Mouse (Mus musculus) neural tube, embryonic 11.5 days (tissue): ENCODE data around the gene Matn4. TPM values are rescaled to one million over a fixed set of nuclear protein-coding genes. Genes with fewer than 3 reads are reported as not detected.

Experiments
- ATAC-seq: fragments of 200-750 bp; cut with Nextera tagmentation; 2 replicates; pipeline ENCODE4 v1.8.0; 2017; ENCODE audit warnings: moderate number of reproducible peaks, mild to moderate bottlenecking, moderate TSS enrichment, moderate library complexity; ENCODE audit not compliant: insufficient read depth, low FRiP score, low TSS enrichment
- DNase-seq: peaks from one replicate; pipeline ENCODE4 v3.0.0-alpha.2; 2015; ENCODE audit warnings: low spot score
- H3K27ac ChIP-seq: fragments of 300-500 bp; sonication (generic); 2 replicates; pipeline ENCODE4 v1.5.1; 2014; ENCODE audit warnings: low read depth, mild to moderate bottlenecking, low read length
- H3K27me3 ChIP-seq: fragments of 300-500 bp; sonication (generic); 2 replicates; pipeline ENCODE4 v1.6.1; 2014; ENCODE audit warnings: mild to moderate bottlenecking, low read length, mixed read lengths; ENCODE audit not compliant: control insufficient read depth, insufficient read depth
- H3K36me3 ChIP-seq: fragments of 300-500 bp; sonication (generic); 2 replicates; pipeline ENCODE4 v1.6.1; 2014; ENCODE audit warnings: mild to moderate bottlenecking, low read length, moderate library complexity, mixed read lengths; ENCODE audit not compliant: control insufficient read depth, insufficient read depth
- H3K4me1 ChIP-seq: fragments of 300-500 bp; sonication (generic); 2 replicates; pipeline ENCODE4 v1.6.1; 2014; ENCODE audit warnings: low read length, mixed read lengths; ENCODE audit not compliant: control insufficient read depth, insufficient read depth
- H3K4me2 ChIP-seq: fragments of 300-500 bp; sonication (generic); 2 replicates; pipeline ENCODE4 v1.6.1; 2014; ENCODE audit warnings: low read depth, mild to moderate bottlenecking, moderate library complexity
- H3K4me3 ChIP-seq: fragments of 300-500 bp; sonication (generic); 2 replicates; pipeline ENCODE4 v1.5.1; 2014; ENCODE audit warnings: low read depth, low read length
- H3K9ac ChIP-seq: fragments of 300-500 bp; sonication (generic); 2 replicates; pipeline ENCODE4 v1.6.1; 2014; ENCODE audit warnings: mild to moderate bottlenecking, low read length
- H3K9me3 ChIP-seq: fragments of 300-500 bp; sonication (generic); 2 replicates; pipeline ENCODE4 v1.6.1; 2016; ENCODE audit warnings: low read length; ENCODE audit not compliant: control insufficient read depth
- WGBS: fragments of 180-500 bp; shearing (Covaris S2); extraction: QIAGEN DNeasy Blood & Tissue Kit; methylation state at CpG from one replicate; pipeline ENCODE4 v1.1.7; 2014; 5-methylcytosine and 5-hydroxymethylcytosine counted together
- polyA plus RNA-seq: library from polyadenylated mRNA; unstranded; fragments of >200 nt; fragmentation: Nextera tagmentation; extraction: Ambion mirVana; gene quantifications from 2 replicates; pipeline ENCODE4 v1.2.1, GENCODE M21; 2014

Gene Matn4
- polyA plus RNA-seq, 1 experiment from 2014 or later: 0.48 TPM

DNA sequence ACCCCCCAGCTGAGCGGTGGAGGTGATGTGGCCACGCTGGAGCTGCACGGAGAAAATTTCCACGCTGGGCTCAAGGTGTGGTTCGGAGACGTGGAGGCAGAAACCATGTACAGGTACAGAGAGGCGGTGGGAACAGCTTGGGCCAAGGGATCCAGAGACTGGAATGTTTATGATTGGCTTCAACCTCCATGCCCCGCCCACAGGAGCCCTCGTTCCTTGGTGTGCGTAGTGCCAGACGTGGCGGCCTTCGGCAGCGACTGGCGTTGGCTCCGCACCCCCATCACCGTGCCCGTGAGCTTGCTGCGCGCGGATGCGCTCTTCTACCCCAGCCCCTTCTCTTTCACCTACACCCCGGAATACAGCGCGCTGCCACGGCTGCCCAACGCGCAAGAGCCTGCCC lies 9.2 kb upstream of the Matn4 start:
- Histone ChIP-seq H3K27ac (no peak overlapping the region), H3K27me3 (peaks cover 2% of the 10 kb centered on the region; the same call in 1 of the 2 replicates), H3K36me3 (no peaks in the 10 kb centered on the region), H3K4me1 (no peaks in the 10 kb centered on the region), H3K4me2 (peak overlapping the region; percentile 21; the same call in 1 of the 2 replicates), H3K9me3 (no peaks in the 10 kb centered on the region), H3K9ac (no peak overlapping the region), H3K4me3 (no peak overlapping the region)
- DNase-seq: no peak
- no peak for ATAC-seq
- 18% methylated on average over 28 of the region's 28 CpGs for WGBS

DNA sequence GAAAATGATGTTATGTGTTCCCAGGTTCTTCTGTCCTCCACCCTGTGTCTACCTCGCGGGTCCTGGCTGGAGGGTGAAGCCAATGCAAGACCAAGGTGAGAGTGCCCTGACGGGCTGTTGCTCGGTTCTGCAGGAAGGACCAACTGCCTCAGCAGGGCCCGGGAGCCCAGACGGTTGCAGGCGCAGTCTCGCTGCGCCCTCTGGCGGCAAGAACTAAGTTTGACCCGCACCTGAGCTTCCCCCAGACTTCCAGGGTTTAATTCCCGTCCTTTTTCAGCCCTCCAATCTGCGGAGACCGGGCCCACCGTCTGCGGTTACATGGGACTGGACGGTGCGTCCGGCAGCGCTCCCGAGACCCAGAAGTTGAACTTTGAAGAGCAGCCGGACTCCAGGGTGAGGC lies 2.7 kb upstream of the Matn4 start:
- Histone ChIP-seq H3K4me3 (no peak overlapping the region), H3K9me3 (no peaks in the 10 kb centered on the region), H3K27me3 (peaks cover 62% of the 10 kb centered on the region), H3K9ac (no peak overlapping the region), H3K36me3 (no peaks in the 10 kb centered on the region), H3K4me1 (peaks cover 5% of the 10 kb centered on the region; the same call in 1 of the 2 replicates), H3K4me2 (no peak overlapping the region), H3K27ac (no peak overlapping the region)
- WGBS: 2% methylated on average over 22 of the region's 22 CpGs
- DNase-seq (peak; percentile 87), ATAC-seq (no peak)

DNA sequence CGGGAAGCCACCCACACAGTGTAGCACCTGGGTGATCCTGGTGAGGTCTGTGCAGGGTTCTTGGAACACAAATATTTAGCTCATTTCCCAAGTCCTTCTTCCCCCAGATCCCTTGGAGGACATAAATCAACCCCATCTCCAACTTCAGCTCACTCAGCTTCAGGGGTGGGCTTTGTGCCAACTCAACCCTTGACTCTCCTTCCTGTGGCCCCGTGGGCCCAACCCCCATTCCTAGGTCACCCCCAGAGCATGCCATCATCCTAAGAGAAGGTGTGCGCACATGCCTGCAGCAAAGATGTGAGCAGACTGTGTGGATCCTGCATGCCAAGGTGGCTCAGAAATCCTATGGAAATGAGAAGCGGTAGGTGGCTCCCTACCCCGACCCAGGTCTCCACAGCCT lies 559 bp upstream of the Matn4 start:
- no peak for ATAC-seq
- Histone ChIP-seq H3K27me3 (peaks cover 83% of the 10 kb centered on the region), H3K27ac (no peak overlapping the region), H3K4me2 (no peak overlapping the region), H3K4me1 (peaks cover 5% of the 10 kb centered on the region; the same call in 1 of the 2 replicates), H3K9ac (no peak overlapping the region), H3K36me3 (no peaks in the 10 kb centered on the region), H3K4me3 (no peak overlapping the region), H3K9me3 (no peaks in the 10 kb centered on the region)
- no peak for DNase-seq
- WGBS: 41% methylated on average over 5 of the region's 5 CpGs

DNA sequence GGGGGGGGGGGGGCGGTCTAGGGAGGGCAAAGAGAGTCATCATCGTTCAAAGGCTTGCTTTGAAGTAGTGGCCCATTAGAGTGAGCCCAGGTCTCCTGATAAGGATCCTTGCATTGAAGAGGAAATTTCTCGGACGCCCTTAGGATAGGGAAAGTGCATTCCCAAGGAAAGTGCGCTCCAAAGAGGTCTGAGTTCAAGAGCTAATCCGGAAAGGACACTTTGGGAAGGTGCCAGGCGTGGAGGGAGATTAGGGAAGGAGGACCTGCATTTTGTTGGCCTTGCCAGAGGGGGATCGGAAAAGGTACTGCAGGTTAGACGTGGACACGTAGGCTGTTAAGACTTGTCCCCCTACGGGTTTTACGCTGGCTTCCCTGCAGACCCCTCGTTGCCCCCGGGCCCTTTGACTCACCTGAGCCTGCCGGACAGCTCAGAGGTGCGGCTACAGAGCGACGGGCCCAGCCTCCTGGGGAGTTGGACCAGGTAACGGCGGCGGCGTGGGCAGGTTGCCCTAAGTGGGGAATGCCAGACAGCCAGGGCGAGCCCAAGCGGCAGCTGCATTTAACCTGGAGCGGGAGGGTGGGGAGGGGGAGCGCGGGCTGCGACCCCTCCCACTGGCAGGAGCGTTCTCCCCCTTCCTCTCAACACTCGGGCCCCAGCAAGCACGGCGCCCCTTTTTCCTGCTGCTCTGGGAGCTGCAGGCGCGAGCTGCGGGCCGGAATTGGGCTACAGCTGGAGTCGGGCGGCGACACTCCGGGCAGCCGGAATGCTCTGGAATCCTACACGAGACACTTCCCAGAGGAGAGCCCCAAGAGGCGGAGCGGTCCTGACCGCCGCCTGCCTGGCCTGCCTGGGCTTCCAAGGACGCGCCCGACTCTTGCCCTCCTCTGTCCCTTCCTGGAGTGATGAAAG lies 624 bp downstream of the Matn4 start:
- ATAC-seq (no peak), DNase-seq (peak; percentile 45)
- peak overlapping the region; percentile 36 for H3K4me2 ChIP-seq
- H3K4me1 ChIP-seq: peaks cover 5% of the 10 kb centered on the region; the same call in 1 of the 2 replicates
- H3K27me3 ChIP-seq: peaks cover 95% of the 10 kb centered on the region
- peak overlapping the region; percentile 19 for H3K4me3 ChIP-seq
- H3K9me3 ChIP-seq: no peaks in the 10 kb centered on the region
- H3K9ac ChIP-seq: no peak overlapping the region; the same call in 1 of the 2 replicates
- H3K36me3 ChIP-seq: no peaks in the 10 kb centered on the region
- no peak overlapping the region for H3K27ac ChIP-seq
- WGBS: under 1% methylated on average over 45 of the region's 49 CpGs

DNA sequence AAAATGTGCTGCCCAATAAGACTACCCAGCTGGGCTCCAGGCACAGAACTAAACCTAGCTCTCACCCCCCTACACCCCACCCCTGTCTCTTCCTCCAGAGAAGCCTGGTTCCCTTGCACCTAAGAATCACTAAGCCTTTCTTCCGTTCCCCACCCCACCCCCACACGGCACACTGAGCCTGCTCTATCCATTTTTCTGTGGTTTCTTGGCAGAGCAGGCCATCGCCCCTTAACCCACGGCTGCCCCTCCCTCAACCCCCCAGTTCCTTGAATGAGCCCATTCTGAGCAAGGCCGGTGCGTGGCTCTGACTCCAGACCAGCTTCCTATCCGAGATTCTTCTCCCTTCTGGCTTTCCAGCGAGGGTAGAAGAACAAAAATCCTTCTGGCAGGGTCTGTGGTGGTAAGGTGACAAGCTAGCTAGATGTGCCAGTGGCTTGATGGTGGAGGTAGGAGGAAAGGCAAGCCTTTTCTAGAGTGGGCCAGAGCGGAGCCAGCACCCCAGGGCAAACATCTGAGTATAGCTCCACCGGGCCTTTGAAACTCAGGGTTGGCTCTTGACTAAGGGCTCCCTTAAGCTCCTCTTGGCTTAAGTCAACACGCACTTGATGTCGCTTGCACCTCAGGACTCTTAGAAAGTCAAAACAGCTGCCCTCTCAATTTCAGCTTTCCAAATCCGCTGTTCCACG lies 1.4 kb downstream of the Matn4 start:
- Histone ChIP-seq H3K9ac (no peak overlapping the region), H3K4me1 (peaks cover 5% of the 10 kb centered on the region; the same call in 1 of the 2 replicates), H3K4me3 (no peak overlapping the region), H3K27me3 (peaks cover 94% of the 10 kb centered on the region), H3K9me3 (no peaks in the 10 kb centered on the region), H3K4me2 (no peak overlapping the region), H3K36me3 (no peaks in the 10 kb centered on the region), H3K27ac (no peak overlapping the region)
- DNase-seq (no peak), ATAC-seq (no peak)
- WGBS: 7% methylated on average over 14 of the region's 14 CpGs

DNA sequence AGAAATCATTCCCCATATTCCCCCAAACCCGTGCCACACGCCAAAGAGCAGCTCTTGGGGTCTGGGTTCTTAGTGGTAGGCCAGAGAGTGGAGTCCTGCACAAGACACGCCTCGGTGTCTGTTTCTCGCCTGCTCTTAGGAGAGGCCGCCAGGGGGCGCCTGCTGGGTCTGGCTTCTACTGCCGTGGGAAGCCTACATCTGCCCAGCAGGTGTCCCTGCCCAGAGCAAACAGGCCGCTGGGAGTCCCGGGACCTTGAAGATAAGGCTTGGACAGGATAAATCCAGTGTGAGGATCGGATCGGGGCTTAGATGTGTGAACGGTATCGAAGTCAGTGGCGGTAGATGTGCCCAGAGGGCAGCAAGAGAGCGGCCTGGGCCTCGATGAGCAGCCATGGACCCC lies 2.1 kb downstream of the Matn4 start, which contains the start of gene Rbpjl:
Rbpjl (plus strand) TSS at position 236 of the 400 bp plus-strand sequence.
- WGBS: 3% methylated on average over 17 of the region's 17 CpGs
- Histone ChIP-seq H3K4me3 (no peak within 1 kb of the TSS), H3K27ac (no peak within 1 kb of the TSS), H3K4me1 (peaks cover 5% of the 10 kb centered on the region; the same call in 1 of the 2 replicates), H3K36me3 (no peaks in the 10 kb centered on the region), H3K27me3 (peaks cover 88% of the 10 kb centered on the region), H3K4me2 (no peak within 1 kb of the TSS), H3K9me3 (no peaks in the 10 kb centered on the region), H3K9ac (no peak within 1 kb of the TSS)
- DNase-seq (peak; percentile 84), ATAC-seq (no peak; the same call in 1 of the 2 replicates)

DNA sequence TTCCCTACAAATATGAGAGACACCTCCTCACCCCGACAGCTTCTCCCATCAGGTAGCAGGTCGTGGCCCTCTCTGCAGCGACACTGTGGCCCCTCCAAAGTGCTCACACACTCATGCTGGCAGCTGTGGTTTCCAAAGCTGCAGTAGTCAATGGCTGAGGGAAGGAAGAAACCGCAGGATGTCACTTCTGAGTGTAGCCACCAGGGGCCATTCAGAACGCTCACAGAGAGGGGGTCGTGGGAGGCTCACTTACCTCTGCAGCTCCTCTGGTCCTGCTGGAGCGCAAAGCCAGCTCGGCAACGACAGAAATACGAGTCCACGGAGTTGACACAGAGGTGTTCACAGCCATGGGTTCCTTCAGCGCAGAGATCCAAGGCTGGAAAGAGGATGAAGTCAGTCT lies 8.0 kb downstream of the Matn4 start:
- no peak overlapping the region for H3K4me2 ChIP-seq
- no peak overlapping the region for H3K27ac ChIP-seq
- no peak overlapping the region for H3K4me3 ChIP-seq
- no peaks in the 10 kb centered on the region for H3K9me3 ChIP-seq
- 81% methylated on average over 12 of the region's 12 CpGs for WGBS
- DNase-seq: no peak
- H3K27me3 ChIP-seq: peaks cover 32% of the 10 kb centered on the region
- no peak overlapping the region for H3K9ac ChIP-seq
- H3K4me1 ChIP-seq: no peaks in the 10 kb centered on the region
- no peak for ATAC-seq
- H3K36me3 ChIP-seq: no peaks in the 10 kb centered on the region

DNA sequence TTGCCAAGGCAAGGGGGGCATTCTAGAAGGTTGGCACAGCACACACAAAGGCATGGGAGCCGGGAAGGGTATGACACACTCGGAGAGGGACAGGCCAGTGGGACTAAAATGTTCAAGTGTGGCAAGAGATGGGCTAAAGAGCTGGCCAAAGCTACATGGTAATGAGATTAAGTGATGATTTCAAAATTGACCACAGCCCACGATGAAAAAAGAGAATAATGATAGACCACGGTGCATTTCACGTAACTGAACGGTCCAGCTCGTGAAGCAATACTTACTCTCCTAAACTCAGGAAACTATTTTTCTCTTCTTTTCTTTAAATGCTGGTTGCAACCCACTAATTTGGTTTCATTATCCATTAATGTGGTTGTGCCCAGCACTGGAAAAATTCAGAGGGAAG lies 8.9 kb downstream of the Matn4 start:
- ATAC-seq (no peak), DNase-seq (no peak)
- H3K9ac ChIP-seq: no peak overlapping the region
- WGBS: 91% methylated on average over 7 of the region's 7 CpGs
- no peak overlapping the region for H3K4me2 ChIP-seq
- H3K36me3 ChIP-seq: no peaks in the 10 kb centered on the region
- H3K9me3 ChIP-seq: no peaks in the 10 kb centered on the region
- no peaks in the 10 kb centered on the region for H3K4me1 ChIP-seq
- peaks cover 23% of the 10 kb centered on the region for H3K27me3 ChIP-seq
- H3K27ac ChIP-seq: no peak overlapping the region
- no peak overlapping the region for H3K4me3 ChIP-seq
